Mouse (Mus musculus) heart, postnatal 14 days (tissue): ENCODE data around the gene Il15. TPM values are rescaled to one million over a fixed set of nuclear protein-coding genes. Genes with fewer than 3 reads are reported as not detected.
A peak's percentile ranks its signal among the peaks of the same experiment; 100 is the strongest.

Experiments used
- DNase-seq, 2 experiments: peaks; one replicate each; pipeline ENCODE4 v3.0.0; 2021 to 2022
- intact Hi-C: fragments of 180-260 bp; cut with DNase I; formaldehyde crosslinking; loops from one replicate; pipeline ENCODE4 v1.15.1; 2025
- long read RNA-seq, 2 experiments: library from polyadenylated mRNA; stranded (forward); transcript quantifications; one replicate each; pipeline ENCODE4 v2.0.0; 2021
- total RNA-seq, 2 experiments: library from RNA; stranded (reverse); gene quantifications; 2 replicates each; pipeline ENCODE4 v1.2.3; 2021

Gene Il15
- 10 to 100 TPM; 18.5 to 22.2 TPM for total RNA-seq
- long read RNA-seq, experiment 1, partial matches to known transcripts, result 0 of 32 reads
- long read RNA-seq, experiment 1, other reads (novel, unspliced or antisense), result 31 of 32 reads
- long read RNA-seq, experiment 2, partial matches to known transcripts, result 0 of 18 reads
- long read RNA-seq, experiment 2, other reads (novel, unspliced or antisense), result 17 of 18 reads

DNA sequence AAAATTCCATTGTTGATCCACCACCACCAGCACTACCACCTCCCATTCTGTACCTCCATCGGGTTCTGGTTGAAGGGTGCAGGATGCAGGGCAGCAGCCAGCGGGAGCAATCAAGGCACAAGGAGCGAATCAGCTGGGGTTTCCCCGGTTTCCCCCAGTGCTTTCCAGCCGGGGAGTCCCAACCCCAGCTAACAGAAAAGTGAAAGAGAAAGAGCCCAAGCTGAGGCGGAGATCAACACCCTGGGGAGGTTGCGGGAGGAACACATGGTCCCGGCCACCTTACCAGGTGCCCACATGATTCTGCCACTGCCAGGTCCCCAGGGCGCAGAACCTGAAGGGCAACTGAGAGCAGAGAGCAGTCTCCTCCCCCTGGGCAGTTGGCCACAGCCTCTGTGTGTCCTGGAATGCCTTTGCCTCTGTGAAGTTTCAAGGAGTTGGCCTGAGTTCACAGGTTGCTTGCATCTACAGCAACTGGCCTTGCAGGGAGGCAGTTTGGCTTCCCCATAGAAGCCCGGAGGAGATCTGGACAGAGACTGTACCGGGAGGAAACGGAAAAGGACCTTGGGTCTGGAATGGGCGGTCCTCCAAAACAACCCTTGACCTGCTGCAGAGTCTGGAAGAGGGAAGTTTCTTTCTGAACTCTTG is at the start of gene Il15:
TSS of gene Il15 (minus strand) at position 537 of the 645 bp plus-strand sequence.
- intact Hi-C loops, result no loop called here
- DNase-seq, result peak; percentile 75 to 76

DNA sequence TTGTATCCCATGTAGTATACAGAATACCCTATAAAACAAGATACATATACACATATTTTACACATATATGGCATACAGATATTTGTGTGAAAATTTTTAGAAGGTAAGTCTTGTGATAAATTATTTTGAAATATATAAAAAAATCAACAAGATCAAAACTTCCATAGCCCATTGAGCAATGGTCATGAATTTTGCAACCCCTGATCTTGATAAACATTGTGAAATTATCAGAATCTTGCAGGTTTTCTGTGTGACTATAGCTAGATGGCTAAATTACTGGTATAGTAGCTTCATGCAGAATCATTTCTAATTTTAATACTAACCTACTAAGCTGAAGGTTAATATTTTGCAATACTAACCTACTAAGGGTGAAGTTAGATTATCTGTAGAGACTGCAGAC is 41.9 kb upstream of the Il15 start:
- intact Hi-C loops, result no loop called here
- DNase-seq, result no peak

DNA sequence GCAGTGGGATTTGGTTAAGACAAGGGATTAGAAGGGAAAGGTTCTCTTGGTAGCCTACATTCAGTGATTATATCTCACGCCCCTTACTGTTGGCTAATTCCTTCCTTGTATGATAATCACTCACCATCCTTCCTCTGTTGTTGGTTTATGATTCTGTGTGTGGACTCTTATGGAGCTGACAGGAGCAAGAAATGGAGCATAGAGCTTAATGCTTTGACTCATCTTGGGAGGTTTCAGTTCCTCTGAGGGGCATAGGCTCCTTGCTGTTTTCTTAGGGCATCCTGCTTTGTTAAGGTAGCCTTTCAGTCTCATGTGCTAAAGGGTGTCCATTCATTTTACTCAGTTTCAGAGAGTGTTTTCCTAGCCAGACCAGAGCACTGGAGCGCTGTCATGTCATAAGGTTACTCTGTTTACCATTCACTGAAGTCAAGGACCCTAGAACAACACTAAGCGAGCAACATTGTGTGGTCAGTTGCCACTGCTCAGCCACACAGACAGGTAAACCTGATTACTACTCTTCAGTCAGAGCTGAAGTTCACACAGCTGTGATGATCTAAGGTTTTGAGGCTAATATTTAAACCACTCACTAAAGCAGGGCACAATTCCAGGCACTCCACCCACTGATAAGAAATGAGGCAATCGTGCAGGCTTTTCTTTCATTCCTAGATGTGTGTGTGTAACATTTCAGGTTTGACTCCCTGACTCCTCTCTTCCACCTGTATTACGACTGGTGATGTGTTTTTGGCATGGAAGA is 13.7 kb upstream of the Il15 start:
- intact Hi-C loops, result no loop called here
- DNase-seq, result no peak

DNA sequence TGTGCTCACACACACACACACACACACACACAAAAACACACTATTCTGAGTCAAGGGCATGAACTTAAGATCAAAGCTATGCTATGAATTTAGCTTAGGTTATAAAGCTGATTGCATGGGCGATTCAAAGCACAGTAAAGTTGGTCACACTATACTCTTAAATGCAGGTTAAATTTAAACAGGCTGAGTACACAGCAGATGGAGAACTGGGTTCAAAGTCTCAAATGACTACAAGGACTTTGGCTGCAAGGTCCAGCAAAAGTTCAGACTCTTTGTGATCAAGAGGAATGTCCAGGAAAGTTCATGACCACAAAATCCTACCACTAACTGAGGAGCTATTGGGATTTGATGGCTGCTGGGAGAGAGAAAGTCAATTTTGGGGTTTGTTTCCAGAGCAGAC is 12.5 kb upstream of the Il15 start:
- intact Hi-C loops, result no loop called here
- DNase-seq, result no peak

DNA sequence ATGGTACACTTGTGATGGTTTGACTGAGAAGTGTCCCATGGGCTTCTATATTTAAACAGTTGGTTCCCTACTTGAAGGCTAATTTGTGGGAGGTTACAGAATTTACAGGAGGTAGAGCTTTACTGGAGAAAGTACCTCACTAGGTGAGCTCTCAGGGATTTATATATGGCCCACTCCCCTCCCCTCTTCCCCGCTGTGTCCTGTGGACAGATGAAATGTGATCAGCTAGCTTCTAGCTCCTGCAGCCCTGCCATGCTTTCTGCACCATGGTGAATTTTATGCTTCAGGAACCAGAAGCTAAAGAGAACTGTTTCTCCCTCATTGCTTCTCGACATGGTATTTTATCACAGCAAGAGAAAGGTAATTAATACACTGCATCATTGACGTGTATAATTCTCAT is 7.1 kb upstream of the Il15 start:
- intact Hi-C loops, result no loop called here
- no peak for DNase-seq

DNA sequence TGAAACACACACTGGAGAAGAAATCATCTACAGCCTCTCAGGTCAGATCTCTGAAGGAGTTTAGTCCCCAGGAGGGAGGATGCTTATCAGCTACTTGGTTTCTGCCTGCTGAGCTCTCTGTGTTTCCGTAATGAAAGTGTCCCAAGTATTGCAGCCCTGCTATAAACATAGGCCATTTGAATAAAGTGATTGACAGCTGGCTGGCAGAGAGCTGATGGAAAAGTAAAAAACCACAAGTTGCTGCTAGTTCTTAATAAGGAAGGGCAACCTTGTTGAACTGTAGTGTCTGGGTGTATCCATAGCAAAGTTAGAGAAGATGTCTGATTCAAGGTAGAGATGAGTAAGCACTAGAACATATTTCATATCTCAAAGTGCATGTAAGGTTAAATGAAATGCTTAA is 4.0 kb upstream of the Il15 start:
- intact Hi-C loops, result no loop called here
- no peak for DNase-seq

DNA sequence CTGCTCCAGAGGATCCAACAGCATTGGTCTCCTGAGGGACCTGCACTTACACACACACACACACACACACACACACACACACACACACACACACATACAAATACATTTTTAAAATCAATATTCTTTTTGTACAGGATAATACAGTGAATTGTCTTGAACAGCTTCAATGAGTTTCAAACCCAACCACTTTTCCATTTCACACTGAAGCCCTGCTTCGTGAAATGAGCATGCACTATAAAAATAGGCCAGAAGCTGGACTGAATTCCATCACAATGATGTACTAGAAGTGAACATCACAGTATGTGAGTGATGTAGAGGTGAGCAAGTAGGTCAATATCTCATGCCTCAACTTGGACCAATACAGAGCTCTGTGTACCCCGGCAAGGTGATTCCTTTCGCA is 1.0 kb upstream of the Il15 start:
- DNase-seq, result no peak
- intact Hi-C loops, result no loop called here

DNA sequence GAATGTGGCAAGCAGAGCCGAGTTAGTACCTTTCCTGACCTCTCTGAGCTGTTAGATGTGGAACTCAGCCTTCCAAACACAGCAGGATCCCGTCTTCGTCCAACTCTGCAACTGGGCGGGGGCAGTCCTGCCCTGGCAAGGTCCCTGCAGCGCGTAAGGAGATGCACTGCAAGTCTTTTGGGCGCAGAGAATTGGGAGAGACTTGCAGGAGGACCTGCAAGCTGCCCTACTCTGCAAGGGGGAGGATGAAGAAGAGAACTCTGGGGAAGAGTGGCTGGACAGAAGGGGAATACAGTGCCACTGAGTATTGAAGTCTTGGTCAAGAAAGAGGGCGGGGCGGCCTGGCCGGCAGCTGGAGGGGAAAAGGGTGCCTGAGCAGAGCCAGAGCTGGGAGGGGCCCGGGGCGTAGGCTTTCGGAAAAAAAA is 749 bp downstream of the Il15 start:
- intact Hi-C loops, result no loop called here
- DNase-seq, result peak; percentile 73

DNA sequence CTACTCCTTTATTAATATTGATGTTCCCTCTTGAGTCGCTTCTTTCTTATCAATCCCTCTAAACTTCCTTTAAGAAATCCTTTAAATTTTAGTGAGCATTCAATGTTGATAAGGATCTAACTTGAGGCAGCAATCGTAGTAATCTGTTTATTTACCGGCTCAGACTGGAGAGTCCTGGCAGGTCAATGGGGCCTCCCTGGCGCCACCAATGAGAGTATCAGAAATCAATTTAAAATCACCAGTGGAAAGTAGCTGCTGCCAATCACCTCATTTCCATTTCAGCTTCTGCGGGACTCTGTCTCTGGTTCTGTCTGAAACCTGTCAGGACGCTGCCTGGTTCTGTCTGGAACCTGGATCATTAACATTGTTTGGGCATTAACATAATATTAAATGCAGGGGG is 1.5 kb downstream of the Il15 start:
- no peak for DNase-seq
- intact Hi-C loops, result no loop called here

DNA sequence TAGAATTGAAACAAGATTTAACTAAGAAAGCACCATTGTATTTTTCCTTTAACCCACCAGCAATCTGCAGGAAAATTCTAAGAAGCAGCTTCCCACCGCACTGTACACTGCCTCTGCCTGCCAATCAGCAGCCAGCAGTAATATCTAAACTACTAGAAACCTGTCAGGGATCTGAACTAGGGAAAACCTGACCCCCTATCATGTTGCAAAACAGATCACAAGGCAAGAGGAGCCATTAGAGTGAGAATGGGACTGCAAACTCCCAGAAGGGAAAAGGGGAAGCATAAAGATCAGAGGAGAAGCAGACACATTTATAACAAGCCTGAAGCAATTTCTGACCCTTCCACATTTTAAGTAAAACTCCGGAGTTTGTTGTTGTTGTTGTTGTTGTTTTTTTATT is 2.0 kb downstream of the Il15 start:
- intact Hi-C loops, result no loop called here
- no peak for DNase-seq

DNA sequence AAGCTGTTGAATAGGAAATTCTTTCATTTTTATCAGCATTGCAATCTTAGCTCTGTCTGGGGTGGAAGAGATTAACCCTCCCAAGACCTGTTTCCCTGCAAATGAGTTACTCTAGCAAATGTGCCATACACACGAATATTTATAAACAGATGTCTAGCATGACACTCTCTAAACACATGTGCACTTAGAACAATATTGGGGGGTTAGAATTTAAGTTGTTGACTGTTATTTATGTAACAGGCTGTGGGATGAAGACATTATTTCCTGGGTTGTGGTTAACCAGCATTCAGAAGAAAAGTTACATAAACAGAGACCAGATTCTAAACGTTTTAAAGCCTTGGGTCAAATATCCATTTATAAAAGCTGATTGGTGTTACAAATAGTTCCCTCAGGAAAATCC is 2.6 kb downstream of the Il15 start:
- intact Hi-C loops, result no loop called here
- no peak for DNase-seq

DNA sequence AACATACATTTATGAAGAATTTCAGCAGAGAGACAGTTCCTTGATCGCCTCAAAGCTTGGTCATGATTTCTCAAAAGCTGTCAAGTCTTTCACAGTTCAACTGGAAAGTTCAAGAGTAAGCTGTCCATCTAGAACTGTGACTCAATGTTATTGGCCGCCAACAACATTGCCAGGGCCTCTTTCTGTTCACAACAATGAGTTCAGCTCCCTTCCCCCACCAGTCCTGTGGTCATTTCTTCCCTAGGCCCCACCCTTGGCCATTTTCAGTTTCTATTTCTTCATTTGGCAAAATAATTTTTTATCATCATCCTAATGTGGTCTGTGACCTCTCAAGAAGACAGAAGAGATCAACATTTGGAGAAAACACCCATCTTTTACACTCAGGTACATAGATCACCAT is 4.5 kb downstream of the Il15 start:
- intact Hi-C loops, result no loop called here
- no peak for DNase-seq

DNA sequence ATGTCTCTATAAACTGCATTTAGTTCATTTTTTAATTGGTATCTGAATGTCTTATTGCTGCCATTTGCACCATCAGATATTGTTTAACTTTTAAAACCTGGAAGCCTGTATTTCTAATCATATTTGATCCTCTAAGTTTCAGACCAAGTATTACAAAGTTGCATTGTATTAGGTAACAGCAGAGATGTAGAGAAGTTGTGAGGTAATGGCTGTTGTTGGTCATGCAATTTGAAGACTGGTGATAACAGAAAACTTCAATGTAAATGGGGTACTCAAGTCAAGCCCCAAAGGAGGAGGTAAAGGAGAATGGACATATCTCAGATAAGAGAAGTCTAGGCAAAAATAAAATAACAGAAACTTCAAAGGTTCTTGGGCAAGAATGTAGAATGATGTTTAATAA is 11.8 kb downstream of the Il15 start:
- intact Hi-C loops, result no loop called here
- DNase-seq, result no peak

DNA sequence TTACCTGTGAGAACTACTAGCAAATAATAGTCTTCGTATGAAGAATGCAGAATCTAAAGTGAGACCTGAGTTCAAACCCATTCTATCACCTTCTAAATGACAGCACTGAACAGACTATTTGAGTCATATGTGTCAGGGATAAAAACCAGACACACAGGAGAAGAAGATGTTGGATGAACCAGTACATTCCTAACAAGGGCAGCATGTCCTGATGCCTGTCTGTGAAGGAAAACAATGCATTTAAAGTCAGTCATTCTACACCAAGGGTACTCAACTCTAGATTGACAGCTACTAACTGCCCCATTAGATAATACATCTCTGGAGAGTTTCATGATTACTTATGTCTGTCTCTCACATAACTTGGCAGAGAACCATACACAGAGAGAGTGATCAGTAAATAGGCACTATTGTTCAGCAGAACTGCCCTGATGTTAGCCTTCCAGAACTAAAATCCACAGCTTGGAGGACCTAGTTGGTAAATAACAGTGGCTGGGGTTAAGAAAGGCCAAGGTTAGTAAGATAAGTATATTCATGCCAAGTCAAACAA is 14.6 kb downstream of the Il15 start:
- intact Hi-C loops, result no loop called here
- DNase-seq, result no peak

DNA sequence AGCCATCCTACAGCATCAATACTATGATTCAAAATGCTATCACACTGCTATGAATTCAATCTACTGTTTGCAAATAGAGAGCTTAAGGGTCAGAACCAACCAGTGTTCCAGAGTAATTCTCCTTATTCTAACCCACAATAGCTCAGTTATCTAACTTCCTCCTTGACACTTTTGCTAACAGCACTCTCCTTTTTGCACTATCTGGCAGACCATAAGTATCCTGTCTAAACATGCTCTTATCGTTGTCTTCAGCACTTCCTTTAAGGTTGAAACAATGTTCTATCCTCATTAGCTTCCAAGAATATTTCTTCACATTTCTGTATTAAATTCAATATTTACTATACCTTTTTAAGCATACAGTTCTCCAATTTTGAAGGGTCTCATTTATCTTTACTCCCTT is 15.4 kb downstream of the Il15 start:
- intact Hi-C loops, result no loop called here
- DNase-seq, result no peak

DNA sequence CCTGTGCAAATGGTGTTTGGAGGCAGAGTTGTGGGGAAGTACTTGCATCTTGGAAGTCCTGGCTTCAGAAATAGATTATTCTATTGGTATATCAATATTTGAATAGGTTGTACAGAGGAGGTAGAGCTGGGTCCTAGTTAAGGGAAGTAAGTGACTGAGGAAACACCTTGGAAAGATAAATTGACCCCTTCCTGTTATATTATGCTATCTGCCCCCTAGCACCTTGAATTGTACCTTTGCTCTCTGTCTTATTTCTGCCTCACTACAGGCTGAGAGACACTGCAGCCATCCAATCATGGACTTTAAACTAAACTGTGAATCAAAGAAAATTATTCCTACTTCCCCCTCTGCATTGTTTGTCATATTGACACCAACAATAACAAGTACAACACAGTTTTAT is 17.2 kb downstream of the Il15 start:
- intact Hi-C loops, result no loop called here
- DNase-seq, result no peak

DNA sequence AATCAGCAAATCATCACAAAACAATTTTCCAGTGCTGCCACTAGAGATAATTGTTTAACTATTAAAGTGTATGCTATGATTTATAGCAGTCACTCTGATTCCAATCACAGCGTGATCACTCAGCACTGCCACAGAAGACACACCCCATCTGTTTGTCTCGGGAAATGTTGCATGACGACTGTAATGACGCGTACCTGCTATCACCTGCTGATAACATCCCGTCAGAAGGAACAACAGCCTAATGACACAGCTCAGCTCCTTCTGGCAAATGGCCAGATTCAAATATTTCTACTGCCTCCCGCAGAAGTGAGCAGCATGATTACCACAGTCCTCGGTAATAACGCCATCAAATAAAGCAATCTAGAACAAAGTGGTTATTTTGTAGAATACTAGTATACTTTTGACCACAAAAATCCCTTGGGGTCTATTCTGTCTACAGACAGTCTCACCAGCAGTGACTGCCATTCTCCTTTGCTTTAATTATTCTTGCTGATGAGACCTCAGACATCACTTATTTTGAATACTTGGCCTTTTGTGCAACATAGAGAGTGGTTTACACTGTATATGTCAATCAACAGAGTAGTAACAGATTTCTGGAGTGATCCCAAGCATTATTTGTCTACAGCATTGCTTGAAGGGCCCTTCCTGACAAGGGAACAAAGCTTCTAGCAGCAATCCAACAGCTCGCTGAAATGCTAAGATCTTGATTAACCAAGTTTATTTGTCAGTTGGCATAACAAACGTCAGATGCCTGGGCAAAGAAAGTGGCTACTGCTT is 18.4 kb downstream of the Il15 start:
- intact Hi-C loops, result no loop called here
- no peak for DNase-seq

DNA sequence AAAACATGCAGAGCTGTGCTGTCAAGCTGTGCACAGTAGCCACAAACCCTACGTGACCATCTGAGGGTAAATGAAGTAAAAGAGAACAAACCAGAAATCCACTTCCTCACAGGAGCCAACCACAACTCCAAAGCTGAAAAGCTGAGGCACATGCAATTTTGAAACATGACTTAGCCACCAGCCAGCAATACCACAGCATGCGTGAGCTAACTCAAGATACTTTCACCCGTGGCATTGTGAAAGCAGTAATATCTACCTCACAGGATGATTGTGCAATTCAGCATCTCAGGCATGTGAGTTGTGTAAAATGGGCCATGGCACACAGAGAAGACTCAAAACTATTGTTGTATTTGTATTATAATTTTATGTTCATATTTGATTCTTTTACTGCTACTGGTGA is 19.7 kb downstream of the Il15 start:
- no peak for DNase-seq
- intact Hi-C loops, result no loop called here

DNA sequence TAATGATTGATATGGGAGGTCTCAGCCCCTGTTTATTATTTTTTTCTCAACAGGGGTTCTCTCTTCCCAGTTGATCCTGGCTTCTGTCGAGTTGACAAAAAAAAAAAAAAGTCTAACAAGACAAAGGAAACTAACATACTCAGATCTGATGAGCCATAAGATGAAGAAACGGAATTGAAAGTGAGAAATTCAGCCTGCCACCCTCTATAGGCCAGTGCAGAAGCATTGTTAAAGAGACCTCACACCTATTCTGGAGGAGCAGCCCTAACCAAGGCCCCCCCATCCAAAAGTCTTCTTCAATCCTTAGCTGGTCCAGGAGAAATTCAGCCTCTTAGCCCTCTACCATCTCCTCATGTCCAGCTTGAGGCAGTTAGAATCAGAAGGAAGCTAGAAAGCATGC is 20.7 kb downstream of the Il15 start:
- intact Hi-C loops, result no loop called here
- no peak for DNase-seq

DNA sequence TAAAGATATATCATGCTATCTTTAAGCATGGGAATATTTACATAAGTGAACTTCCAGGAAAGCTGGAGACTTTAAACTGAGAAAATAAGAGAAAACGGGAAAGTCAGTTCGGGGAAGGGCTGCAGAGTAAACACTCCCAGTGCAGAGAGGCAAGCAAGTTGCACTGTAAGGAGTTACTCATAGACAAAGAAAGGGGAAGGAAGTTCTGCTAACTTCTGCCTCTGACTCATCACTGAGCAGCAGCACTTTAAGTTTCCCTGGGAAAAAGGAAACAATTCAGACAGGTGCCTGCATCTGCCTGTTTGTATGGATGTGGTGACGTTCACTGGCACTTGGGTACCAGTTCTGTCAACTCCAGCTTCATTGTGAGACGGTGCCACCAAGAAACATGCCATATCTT is 28.6 kb downstream of the Il15 start:
- intact Hi-C loops, result no loop called here
- DNase-seq, result no peak

DNA sequence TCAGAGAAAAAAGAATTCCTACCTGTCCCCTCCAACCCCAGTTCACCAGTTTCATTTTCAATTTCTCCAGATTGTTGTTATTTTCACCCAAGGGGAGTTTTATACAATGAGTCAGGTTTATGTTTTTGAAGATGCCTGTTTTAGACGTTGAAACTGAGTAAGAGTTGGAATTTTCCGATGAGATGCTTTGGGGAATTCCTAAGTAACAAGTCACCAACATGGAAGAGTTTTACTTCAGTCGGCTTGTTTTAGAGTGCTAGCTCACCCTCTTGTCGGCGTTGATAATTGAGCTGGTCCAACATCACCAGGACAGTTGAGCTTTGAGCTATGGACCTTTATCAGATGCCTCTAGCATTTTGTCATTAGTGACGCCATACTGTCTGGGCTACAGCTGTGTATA is 30.2 kb downstream of the Il15 start:
- intact Hi-C loops, result no loop called here
- no peak for DNase-seq
